Comparison of ENCODE assay signal across 15 mouse cellular contexts in the genomic region with DNA sequence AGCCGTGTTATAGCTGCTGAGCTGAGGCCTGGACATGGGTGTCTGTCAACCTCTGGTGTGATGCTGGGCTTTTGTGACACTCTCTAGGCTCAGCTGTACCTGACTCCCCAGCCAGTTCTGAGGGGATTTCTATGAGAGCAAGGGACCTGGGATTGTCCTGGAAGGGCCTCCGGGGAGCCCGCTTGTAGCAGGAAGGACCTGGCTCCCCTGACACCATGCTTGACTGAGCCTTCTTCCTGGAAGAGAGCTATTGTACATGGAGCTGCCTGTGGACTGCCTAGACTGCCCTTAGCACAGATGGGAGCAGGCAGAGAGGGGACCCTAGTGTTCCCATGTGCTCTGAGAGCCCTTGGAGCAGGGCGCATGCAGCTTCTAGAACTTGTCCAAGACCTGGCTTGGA. TPM values are rescaled to one million over a fixed set of nuclear protein-coding genes. Genes with fewer than 3 reads are reported as not detected.
DNase-seq lines count a peak whose midpoint lies in the region; ATAC-seq and TF ChIP-seq lines count a peak whose summit lies in the region.
"Had no signal": no experiment of that assay in that cellular context is flagged by ENCODE, and none has a peak within 500 bp of the region (broad histone marks: within the 10 kb centered on the region; RNA-seq: fewer than 3 reads in every experiment).

No protein-coding gene starts in this region.

- peak; percentile 23 for DNase-seq in cerebellum, adult 11-12 months
- DNase-seq in cerebellum, postnatal 36 days, result no peak
- no peak for DNase-seq in hindbrain, embryonic 10.5 days (ENCODE audit: low spot score)
- no peak for DNase-seq in liver, postnatal 0 days
- no peak for DNase-seq in liver, embryonic 11.5 days (ENCODE audit: low spot score)
- DNase-seq in thymus, postnatal 36 days, result no peak
- DNase-seq: adrenal gland, adult 2 months; gastrocnemius, postnatal 10 days; layer of hippocampus, adult 9-11 months had no signal

- ATAC-seq in hindbrain, embryonic 12.5 days (ENCODE audit: low FRiP score), result no peak
- ATAC-seq in liver, postnatal 0 days, result no peak
- no peak for ATAC-seq in liver, embryonic 11.5 days (replicated peaks; ENCODE audit: low FRiP score)
- ATAC-seq in stomach, embryonic 14.5 days (ENCODE audit: insufficient number of reproducible peaks, insufficient read depth, low FRiP score, low read depth), result no peak
- ATAC-seq: forebrain, embryonic 14.5 days; inflammation-experienced regulatory T-cells, adult 6 months; midbrain, embryonic 13.5 days had no signal

- H3K9me3 ChIP-seq in hindbrain, embryonic 10.5 days, result no peaks in the 10 kb centered on the region
- no peaks in the 10 kb centered on the region for H3K9me3 ChIP-seq in hindbrain, embryonic 12.5 days (replicated peaks)
- H3K9me3 ChIP-seq in liver, postnatal 0 days (ENCODE audit: low read length), result no peaks in the 10 kb centered on the region
- no peaks in the 10 kb centered on the region for H3K9me3 ChIP-seq in liver, embryonic 11.5 days (ENCODE audit: control insufficient read depth, low read length)
- H3K9me3 ChIP-seq in stomach, embryonic 14.5 days (ENCODE audit: control insufficient read depth, low read depth, low read length), result no peaks in the 10 kb centered on the region
- H3K9me3 ChIP-seq: midbrain, embryonic 13.5 days had no signal

- no peak for TF ChIP-seq CTCF in liver, postnatal 0 days (IDR thresholded peaks at IDR 0.05; ENCODE audit: low read depth)

- no peak for TF ChIP-seq EP300 in liver, postnatal 0 days (IDR thresholded peaks at IDR 0.05; ENCODE audit: low read depth)

- no peak overlapping the region for H3K4me3 ChIP-seq in hindbrain, embryonic 10.5 days
- no peak overlapping the region for H3K4me3 ChIP-seq in hindbrain, embryonic 12.5 days
- no peak overlapping the region for H3K4me3 ChIP-seq in liver, postnatal 0 days (ENCODE audit: low read depth, low read length)
- no peak overlapping the region for H3K4me3 ChIP-seq in liver, embryonic 11.5 days (ENCODE audit: low read depth, low read length)
- H3K4me3 ChIP-seq in stomach, embryonic 14.5 days (ENCODE audit: low read depth, low read length), result no peak overlapping the region
- H3K4me3 ChIP-seq: midbrain, embryonic 13.5 days had no signal

- peak overlapping the region; percentile 70 for H3K27ac ChIP-seq in hindbrain, embryonic 10.5 days
- no peak overlapping the region; the same call in 1 of the 2 replicates for H3K27ac ChIP-seq in hindbrain, embryonic 12.5 days
- 0 out of 2 replicates have a peak overlapping the region, but pooled peaks have one; percentile 34 for H3K27ac ChIP-seq in liver, postnatal 0 days (ENCODE audit: low read depth)
- no peak overlapping the region for H3K27ac ChIP-seq in liver, embryonic 11.5 days (ENCODE audit: low read depth, low read length)
- peak overlapping the region; percentile 28; the same call in 1 of the 2 replicates for H3K27ac ChIP-seq in stomach, embryonic 14.5 days (ENCODE audit: low read length)
- H3K27ac ChIP-seq: midbrain, embryonic 13.5 days had no signal

- H3K4me2 ChIP-seq in hindbrain, embryonic 12.5 days (replicated peaks), result no peak overlapping the region
- no peak overlapping the region for H3K4me2 ChIP-seq in liver, postnatal 0 days (ENCODE audit: low read depth, low read length)
- H3K4me2 ChIP-seq in liver, embryonic 11.5 days, result no peak overlapping the region
- H3K4me2 ChIP-seq in stomach, embryonic 14.5 days (replicated peaks; ENCODE audit: low read depth, low read length), result no peak overlapping the region
- H3K4me2 ChIP-seq: midbrain, embryonic 13.5 days had no signal

- H3K9ac ChIP-seq in hindbrain, embryonic 12.5 days, result no peak overlapping the region
- H3K9ac ChIP-seq in liver, postnatal 0 days (replicated peaks), result no peak overlapping the region
- H3K9ac ChIP-seq in liver, embryonic 11.5 days (ENCODE audit: low read depth, low read length), result no peak overlapping the region
- no peak overlapping the region for H3K9ac ChIP-seq in stomach, embryonic 14.5 days (replicated peaks; ENCODE audit: low read depth, low read length)
- H3K9ac ChIP-seq: midbrain, embryonic 13.5 days had no signal

- H3K36me3 ChIP-seq in hindbrain, embryonic 10.5 days, result no peaks in the 10 kb centered on the region
- H3K36me3 ChIP-seq in hindbrain, embryonic 12.5 days, result no peaks in the 10 kb centered on the region
- peaks cover 13% of the 10 kb centered on the region; the same call in 1 of the 2 replicates for H3K36me3 ChIP-seq in liver, postnatal 0 days (replicated peaks; ENCODE audit: insufficient read depth, low read length)
- no peaks in the 10 kb centered on the region; the same call in 1 of the 2 replicates for H3K36me3 ChIP-seq in liver, embryonic 11.5 days (ENCODE audit: control insufficient read depth, insufficient read depth, low read length)
- H3K36me3 ChIP-seq in stomach, embryonic 14.5 days (ENCODE audit: control insufficient read depth, insufficient read depth, low read length), result no peaks in the 10 kb centered on the region
- H3K36me3 ChIP-seq: midbrain, embryonic 13.5 days had no signal

- H3K27me3 ChIP-seq in hindbrain, embryonic 10.5 days (ENCODE audit: insufficient read depth, poor library complexity, severe bottlenecking), result no peaks in the 10 kb centered on the region
- no peaks in the 10 kb centered on the region for H3K27me3 ChIP-seq in hindbrain, embryonic 12.5 days
- no peaks in the 10 kb centered on the region for H3K27me3 ChIP-seq in liver, postnatal 0 days (ENCODE audit: insufficient read depth, low read length)
- H3K27me3 ChIP-seq in liver, embryonic 11.5 days (replicated peaks; ENCODE audit: control insufficient read depth, insufficient read depth, low read length), result no peaks in the 10 kb centered on the region
- H3K27me3 ChIP-seq in stomach, embryonic 14.5 days (ENCODE audit: control insufficient read depth, insufficient read depth, low read length), result no peaks in the 10 kb centered on the region
- H3K27me3 ChIP-seq: midbrain, embryonic 13.5 days had no signal

- H3K4me1 ChIP-seq in hindbrain, embryonic 10.5 days (replicated peaks), result peaks cover 81% of the 10 kb centered on the region
- peaks cover 42% of the 10 kb centered on the region for H3K4me1 ChIP-seq in hindbrain, embryonic 12.5 days
- peaks cover 71% of the 10 kb centered on the region for H3K4me1 ChIP-seq in liver, postnatal 0 days (ENCODE audit: insufficient read depth)
- peaks cover 68% of the 10 kb centered on the region for H3K4me1 ChIP-seq in liver, embryonic 11.5 days (replicated peaks; ENCODE audit: control insufficient read depth, insufficient read depth, low read length)
- peaks cover 54% of the 10 kb centered on the region for H3K4me1 ChIP-seq in stomach, embryonic 14.5 days (ENCODE audit: control insufficient read depth, insufficient read depth, low read length)

- WGBS in hindbrain, embryonic 10.5 days, result 86% methylated on average over 4 of the region's 4 CpGs
- 87% methylated on average over 4 of the region's 4 CpGs for WGBS in hindbrain, embryonic 12.5 days
- WGBS in liver, postnatal 0 days (ENCODE audit: insufficient replicate concordance), result 72% methylated on average over 4 of the region's 4 CpGs
- WGBS in liver, embryonic 11.5 days, result 87% methylated on average over 4 of the region's 4 CpGs
- 92% methylated on average over 4 of the region's 4 CpGs for WGBS in stomach, embryonic 14.5 days

RNA-seq across cellular contexts. Expression of gene Pxn, which starts 18.9 kb away (rescaled TPM):
- 32.6 and 42.6 TPM in 2 replicates for polyA plus RNA-seq in hindbrain, embryonic 10.5 days (2016; fragmentation: Nextera tagmentation; extraction: Ambion mirVana)
- polyA plus RNA-seq in hindbrain, embryonic 12.5 days (2016; fragmentation: Nextera tagmentation; extraction: Ambion mirVana), result 34.0 and 39.2 TPM in 2 replicates
- 14.9 and 16.3 TPM in 2 replicates for polyA plus RNA-seq in liver, postnatal 0 days (2015; fragmentation: Nextera tagmentation; extraction: Ambion mirVana)
- 12.4 and 14.0 TPM in 2 replicates for polyA plus RNA-seq in liver, embryonic 11.5 days (2014; fragmentation: Nextera tagmentation; extraction: Ambion mirVana)
- 15.9 and 17.7 TPM in 2 replicates for polyA plus RNA-seq in stomach, embryonic 14.5 days (2014; fragmentation: Nextera tagmentation; extraction: Ambion mirVana)

RNA-seq across cellular contexts. Expression of gene Rplp0, which starts 33.9 kb away (rescaled TPM):
- polyA plus RNA-seq in hindbrain, embryonic 10.5 days (2016; fragmentation: Nextera tagmentation; extraction: Ambion mirVana), result 1,124 and 1,374 TPM in 2 replicates
- polyA plus RNA-seq in hindbrain, embryonic 12.5 days (2016; fragmentation: Nextera tagmentation; extraction: Ambion mirVana), result 819 and 900 TPM in 2 replicates
- polyA plus RNA-seq in liver, postnatal 0 days (2015; fragmentation: Nextera tagmentation; extraction: Ambion mirVana), result 793 and 822 TPM in 2 replicates
- polyA plus RNA-seq in liver, embryonic 11.5 days (2014; fragmentation: Nextera tagmentation; extraction: Ambion mirVana), result 2,436 and 2,466 TPM in 2 replicates
- 1,866 and 1,880 TPM in 2 replicates for polyA plus RNA-seq in stomach, embryonic 14.5 days (2014; fragmentation: Nextera tagmentation; extraction: Ambion mirVana)

RNA-seq across cellular contexts. Expression of gene Gcn1l1, which starts 39.6 kb away (rescaled TPM):
- polyA plus RNA-seq in hindbrain, embryonic 10.5 days (2016; fragmentation: Nextera tagmentation; extraction: Ambion mirVana), result 56.9 and 57.5 TPM in 2 replicates
- polyA plus RNA-seq in hindbrain, embryonic 12.5 days (2016; fragmentation: Nextera tagmentation; extraction: Ambion mirVana), result 57.6 and 62.5 TPM in 2 replicates
- 7.7 and 10.3 TPM in 2 replicates for polyA plus RNA-seq in liver, postnatal 0 days (2015; fragmentation: Nextera tagmentation; extraction: Ambion mirVana)
- polyA plus RNA-seq in liver, embryonic 11.5 days (2014; fragmentation: Nextera tagmentation; extraction: Ambion mirVana), result 51.0 and 55.6 TPM in 2 replicates
- 42.3 TPM in 2 replicates for polyA plus RNA-seq in stomach, embryonic 14.5 days (2014; fragmentation: Nextera tagmentation; extraction: Ambion mirVana)

RNA-seq across cellular contexts. Expression of gene Sirt4, which starts 40.9 kb away (rescaled TPM):
- polyA plus RNA-seq in hindbrain, embryonic 10.5 days (2016; fragmentation: Nextera tagmentation; extraction: Ambion mirVana), result 17.2 and 17.3 TPM in 2 replicates
- polyA plus RNA-seq in hindbrain, embryonic 12.5 days (2016; fragmentation: Nextera tagmentation; extraction: Ambion mirVana), result 23.1 and 24.7 TPM in 2 replicates
- polyA plus RNA-seq in liver, postnatal 0 days (2015; fragmentation: Nextera tagmentation; extraction: Ambion mirVana), result 3.5 and 3.9 TPM in 2 replicates
- 14.8 and 15.2 TPM in 2 replicates for polyA plus RNA-seq in liver, embryonic 11.5 days (2014; fragmentation: Nextera tagmentation; extraction: Ambion mirVana)
- polyA plus RNA-seq in stomach, embryonic 14.5 days (2014; fragmentation: Nextera tagmentation; extraction: Ambion mirVana), result 20.9 and 23.5 TPM in 2 replicates

RNA-seq across cellular contexts. Expression of gene Pla2g1b, which starts 59.4 kb away (rescaled TPM):
- 0.51 TPM in 1 of 2 replicates, not detected in the other for polyA plus RNA-seq in hindbrain, embryonic 10.5 days (2016; fragmentation: Nextera tagmentation; extraction: Ambion mirVana)
- polyA plus RNA-seq in hindbrain, embryonic 12.5 days (2016; fragmentation: Nextera tagmentation; extraction: Ambion mirVana), result not detected in 2 replicates
- polyA plus RNA-seq in liver, postnatal 0 days (2015; fragmentation: Nextera tagmentation; extraction: Ambion mirVana), result not detected in 2 replicates
- 0.89 and 1.2 TPM in 2 replicates for polyA plus RNA-seq in liver, embryonic 11.5 days (2014; fragmentation: Nextera tagmentation; extraction: Ambion mirVana)
- 16.7 and 20.2 TPM in 2 replicates for polyA plus RNA-seq in stomach, embryonic 14.5 days (2014; fragmentation: Nextera tagmentation; extraction: Ambion mirVana)
- polyA plus RNA-seq: adrenal gland, adult 2 months; embryonic facial prominence, embryonic 14.5 days; forebrain, embryonic 14.5 days; inflammation-experienced regulatory T-cells, adult 6 months; midbrain, embryonic 13.5 days had no signal

Comparison
In these comparisons a context has a peak if more than half of its experiments do, and no peak if none do; other contexts are left out.
1. H3K27ac ChIP-seq: peak in hindbrain, embryonic 10.5 days (single experiment), liver, postnatal 0 days (single experiment) and stomach, embryonic 14.5 days (single experiment); none in hindbrain, embryonic 12.5 days (single experiment) and liver, embryonic 11.5 days (single experiment).